Mouse (Mus musculus) activated CD4-positive, CD25-positive, alpha-beta regulatory T cell, adult 9 weeks (primary cell): ENCODE data around the gene Cyp1a1. TPM values are rescaled to one million over a fixed set of nuclear protein-coding genes. Genes with fewer than 3 reads are reported as not detected.

Source experiments
- polyA plus RNA-seq: library from polyadenylated mRNA; unstranded; fragments of 100-300 nt; shearing (Covaris generic); gene quantifications from one replicate; pipeline ENCODE4 v1.2.1, GENCODE M21; 2017

The Cyp1a1 gene
- polyA plus RNA-seq, result 0.24 TPM

GRCm38 (mm10) chr9:57687751-57688150 lies at the start of gene Cyp1a1:
Gene Cyp1a1, plus strand, starts transcription at chr9:57687928.

GRCm38 (mm10) chr9:57653283-57653682 lies 34.4 kb upstream of the Cyp1a1 start, which contains the start of gene Csk:
Gene Csk, minus strand, starts transcription at chr9:57653631.

GRCm38 (mm10) chr9:57683520-57683919 lies 4.2 kb upstream of the Cyp1a1 start, which contains the start of gene Cyp1a2:
Gene Cyp1a2, minus strand, starts transcription at chr9:57683703.

GRCm38 (mm10) chr9:57708068-57708719 lies 20.5 kb downstream of the Cyp1a1 start, which contains the start of gene Edc3:
Gene Edc3, plus strand, starts transcription at chr9:57708540.

Other genes starting within 250 kb of the Cyp1a1 start
- 143 TPM for gene Ppcdc, start 247.8 kb upstream of the Cyp1a1 start, polyA plus RNA-seq
- 0.23 TPM for gene Scamp5, start 219.9 kb upstream of the Cyp1a1 start, polyA plus RNA-seq
- gene Rpp25, start 183.9 kb upstream of the Cyp1a1 start, polyA plus RNA-seq, result 0.20 TPM
- gene Cox5a, start 166.7 kb upstream of the Cyp1a1 start, polyA plus RNA-seq, result 232 TPM
- 11.1 TPM for gene Fam219b, start 150.4 kb upstream of the Cyp1a1 start, polyA plus RNA-seq
- gene Mpi, start 135.2 kb upstream of the Cyp1a1 start, polyA plus RNA-seq, result 20.1 TPM
- gene Scamp2, start 127.0 kb upstream of the Cyp1a1 start, polyA plus RNA-seq, result 112 TPM
- gene Ulk3, start 98.5 kb upstream of the Cyp1a1 start, polyA plus RNA-seq, result 87.6 TPM
- not detected for gene Cplx3, start 81.6 kb upstream of the Cyp1a1 start, polyA plus RNA-seq
- 0.27 TPM for gene Lman1l, start 67.2 kb upstream of the Cyp1a1 start, polyA plus RNA-seq
- 230 TPM for gene Csk, start 34.3 kb upstream of the Cyp1a1 start, polyA plus RNA-seq
- not detected for gene Cyp1a2, start 4.2 kb upstream of the Cyp1a1 start, polyA plus RNA-seq
- 51.7 TPM for gene Edc3, start 20.6 kb downstream of the Cyp1a1 start, polyA plus RNA-seq
- 150 TPM for gene Clk3, start 77.9 kb downstream of the Cyp1a1 start, polyA plus RNA-seq
- gene Arid3b, start 148.9 kb downstream of the Cyp1a1 start, polyA plus RNA-seq, result 56.0 TPM
- 101 TPM for gene Ubl7, start 223.1 kb downstream of the Cyp1a1 start, polyA plus RNA-seq